Mouse (Mus musculus) thymus, adult 2 months (tissue): Measurements from ENCODE around the gene Alg11.

Source experiments
- CTCF ChIP-seq: fragments of 200-500 bp; IDR thresholded peaks from 2 replicates; pipeline ENCODE4 v1.5.1; 2012; ENCODE audit warnings: mild to moderate bottlenecking, control low read depth, low read length, moderate library complexity, borderline replicate concordance; ENCODE audit not compliant: control insufficient read depth, poor library complexity, insufficient read depth; ENCODE audit errors: extremely low read depth
- POLR2A ChIP-seq: fragments of 200-500 bp; IDR thresholded peaks from 2 replicates; pipeline ENCODE4 v1.6.1; 2012; ENCODE audit warnings: mild to moderate bottlenecking, low read length, control low read depth, moderate library complexity; ENCODE audit not compliant: control insufficient read depth, poor library complexity, insufficient read depth; ENCODE audit errors: extremely low read depth

GRCm38 (mm10) chr8:22019498-22019897, 41.0 kb upstream of the Alg11 start:
- TF ChIP-seq POLR2A = no peak
- TF ChIP-seq CTCF = no peak
